Mouse (Mus musculus) kidney, adult 2 months (tissue): ENCODE results near the gene Cdk12. TPM values are rescaled to one million over a fixed set of nuclear protein-coding genes. Genes with fewer than 3 reads are reported as not detected.

Experiments
- DNase-seq: peaks from one replicate; pipeline ENCODE4 v3.0.0; 2021
- H3K27ac ChIP-seq: fragments of 200-500 bp; 2 replicates; pipeline ENCODE4 v1.5.1; 2012; ENCODE audit warnings: low read depth, low read length, control low read depth, inconsistent platforms; ENCODE audit not compliant: insufficient read depth
- H3K27me3 ChIP-seq: fragments of 200-500 bp; replicated peaks from 2 replicates; pipeline ENCODE4 v1.6.1; 2012; ENCODE audit warnings: mild to moderate bottlenecking, moderate library complexity, low read length, inconsistent platforms; ENCODE audit not compliant: control insufficient read depth, insufficient read depth
- H3K36me3 ChIP-seq: fragments of 200-500 bp; 2 replicates; pipeline ENCODE4 v1.6.1; 2012; ENCODE audit warnings: mild to moderate bottlenecking, moderate library complexity, low read length, inconsistent platforms; ENCODE audit not compliant: control insufficient read depth, insufficient read depth
- H3K4me1 ChIP-seq: fragments of 200-500 bp; 2 replicates; pipeline ENCODE4 v1.6.1; 2011; ENCODE audit warnings: low read length; ENCODE audit not compliant: control insufficient read depth, insufficient read depth
- H3K4me3 ChIP-seq: fragments of 200-500 bp; 2 replicates; pipeline ENCODE4 v1.5.1; 2011; ENCODE audit warnings: mild to moderate bottlenecking, low read depth, low read length, control low read depth; ENCODE audit not compliant: insufficient read depth
- CTCF ChIP-seq: fragments of 200-500 bp; conservative IDR thresholded peaks from 2 replicates; pipeline ENCODE4 v1.5.1; 2011; ENCODE audit warnings: low read depth, mild to moderate bottlenecking, control low read depth, low read length, moderate library complexity, mixed read lengths; ENCODE audit not compliant: insufficient read depth, insufficient read length
- POLR2A ChIP-seq: fragments of 200-500 bp; IDR thresholded peaks from one replicate; pipeline ENCODE4 v1.6.1; 2011; ENCODE audit warnings: low read depth, low read length, control low read depth
- WGBS: fragments of 180-500 bp; shearing (Covaris S2); methylation state at CpG from one replicate; pipeline ENCODE4 v1.1.7; 2018; 5-methylcytosine and 5-hydroxymethylcytosine counted together
- polyA plus RNA-seq: library from polyadenylated mRNA; depleted of rRNA; stranded (reverse); fragments of >200 nt; gene quantifications from 2 replicates; pipeline ENCODE4 v1.2.3, GENCODE M21; 2012

Gene Cdk12
- polyA plus RNA-seq, 1 experiment: 12.0 TPM

GRCm38 (mm10) chr11:98320806-98321676 is 118.2 kb downstream of the Cdk12 start:
- H3K4me1 ChIP-seq: no peaks in the 10 kb centered on the region
- no peak for TF ChIP-seq CTCF
- TF ChIP-seq POLR2A: no peak
- no peak overlapping the region for H3K27ac ChIP-seq
- peaks cover 9% of the 10 kb centered on the region for H3K27me3 ChIP-seq
- no peak for DNase-seq
- no peaks in the 10 kb centered on the region for H3K36me3 ChIP-seq
- 2% methylated on average over 30 of the region's 30 CpGs for WGBS
- H3K4me3 ChIP-seq: no peak overlapping the region

GRCm38 (mm10) chr11:98321677-98322003 is 118.8 kb downstream of the Cdk12 start:
- WGBS: 5% methylated on average over 5 of the region's 5 CpGs
- H3K36me3 ChIP-seq: no peaks in the 10 kb centered on the region
- TF ChIP-seq CTCF: no peak
- TF ChIP-seq POLR2A: no peak
- no peak for DNase-seq
- no peak overlapping the region for H3K27ac ChIP-seq
- H3K4me1 ChIP-seq: no peaks in the 10 kb centered on the region
- H3K27me3 ChIP-seq: peaks cover 9% of the 10 kb centered on the region
- no peak overlapping the region for H3K4me3 ChIP-seq

- Histone ChIP-seq H3K36me3 (no peaks in the 10 kb centered on the region), H3K27me3 (peaks cover 10% of the 10 kb centered on the region), H3K27ac (no peak overlapping the region), H3K4me1 (no peaks in the 10 kb centered on the region), H3K4me3 (no peak overlapping the region)
- 3% methylated on average over 1 of the region's 1 CpGs for WGBS
- no peak for DNase-seq
- TF ChIP-seq POLR2A (no peak), CTCF (no peak)
Observed at GRCm38 (mm10) chr11:98322159-98322558, 119.3 kb downstream of the Cdk12 start.

GRCm38 (mm10) chr11:98323136-98323866 is 120.4 kb downstream of the Cdk12 start:
- Histone ChIP-seq H3K4me3 (no peak overlapping the region), H3K27ac (no peak overlapping the region), H3K36me3 (no peaks in the 10 kb centered on the region), H3K4me1 (no peaks in the 10 kb centered on the region; the same call in 1 of the 2 replicates), H3K27me3 (peaks cover 14% of the 10 kb centered on the region)
- TF ChIP-seq POLR2A (no peak), CTCF (no peak)
- WGBS: 4% methylated on average over 10 of the region's 10 CpGs
- DNase-seq: no peak

GRCm38 (mm10) chr11:98323933-98324332 is 121.1 kb downstream of the Cdk12 start:
- 2% methylated on average over 9 of the region's 9 CpGs for WGBS
- DNase-seq: peak; percentile 38
- TF ChIP-seq POLR2A (no peak), CTCF (no peak)
- Histone ChIP-seq H3K27me3 (peaks cover 19% of the 10 kb centered on the region), H3K36me3 (no peaks in the 10 kb centered on the region), H3K4me3 (no peak overlapping the region), H3K27ac (no peak overlapping the region), H3K4me1 (no peaks in the 10 kb centered on the region; the same call in 1 of the 2 replicates)

GRCm38 (mm10) chr11:98325191-98325820 is 122.4 kb downstream of the Cdk12 start:
- WGBS: 5% methylated on average over 14 of the region's 14 CpGs
- no peak overlapping the region for H3K4me3 ChIP-seq
- TF ChIP-seq POLR2A (no peak), CTCF (no peak)
- no peak overlapping the region for H3K27ac ChIP-seq
- no peaks in the 10 kb centered on the region; the same call in 1 of the 2 replicates for H3K4me1 ChIP-seq
- peaks cover 19% of the 10 kb centered on the region for H3K27me3 ChIP-seq
- H3K36me3 ChIP-seq: no peaks in the 10 kb centered on the region
- no peak for DNase-seq
